Mouse (Mus musculus) stomach, embryonic 16.5 days (tissue): Measurements from ENCODE around the gene Reln. TPM values are rescaled to one million over a fixed set of nuclear protein-coding genes. Genes with fewer than 3 reads are reported as not detected.

ENCODE experiments used
- ATAC-seq: fragments of 200-750 bp; cut with Nextera tagmentation; 2 replicates; pipeline ENCODE4 v1.8.0; 2017; ENCODE audit warnings: moderate number of reproducible peaks, moderate TSS enrichment; ENCODE audit not compliant: insufficient read depth, low FRiP score
- H3K27ac ChIP-seq: fragments of 300-500 bp; sonication (generic); 2 replicates; pipeline ENCODE4 v1.5.1; 2014; ENCODE audit warnings: low read length
- H3K27me3 ChIP-seq: fragments of 300-500 bp; sonication (generic); 2 replicates; pipeline ENCODE4 v1.6.1; 2014; ENCODE audit warnings: low read length, control low read depth, mixed read lengths; ENCODE audit not compliant: control insufficient read depth, insufficient read depth
- H3K36me3 ChIP-seq: fragments of 300-500 bp; sonication (generic); 2 replicates; pipeline ENCODE4 v1.6.1; 2014; ENCODE audit warnings: low read length; ENCODE audit not compliant: control insufficient read depth, insufficient read depth
- H3K4me1 ChIP-seq: fragments of 300-500 bp; sonication (generic); 2 replicates; pipeline ENCODE4 v1.6.1; 2014; ENCODE audit warnings: low read length, control low read depth, mixed read lengths; ENCODE audit not compliant: control insufficient read depth, insufficient read depth
- H3K4me2 ChIP-seq: fragments of 300-500 bp; sonication (generic); 2 replicates; pipeline ENCODE4 v1.6.1; 2014; ENCODE audit warnings: low read depth, low read length, mixed read lengths
- H3K4me3 ChIP-seq: fragments of 300-500 bp; sonication (generic); replicated peaks from 2 replicates; pipeline ENCODE4 v1.5.1; 2014; ENCODE audit warnings: mild to moderate bottlenecking, low read length
- H3K9ac ChIP-seq: fragments of 300-500 bp; sonication (generic); 2 replicates; pipeline ENCODE4 v1.6.1; 2014; ENCODE audit warnings: low read length
- H3K9me3 ChIP-seq: fragments of 300-500 bp; sonication (generic); replicated peaks from 2 replicates; pipeline ENCODE4 v1.6.1; 2016; ENCODE audit warnings: low read length, control low read depth; ENCODE audit not compliant: control insufficient read depth
- WGBS: fragments of 180-500 bp; shearing (Covaris S2); extraction: QIAGEN DNeasy Blood & Tissue Kit; methylation state at CpG from one replicate; pipeline ENCODE4 v1.1.7; 2014; 5-methylcytosine and 5-hydroxymethylcytosine counted together
- polyA plus RNA-seq: library from polyadenylated mRNA; unstranded; fragments of >200 nt; fragmentation: Nextera tagmentation; extraction: Ambion mirVana; gene quantifications from 2 replicates; pipeline ENCODE4 v1.2.1, GENCODE M21; 2015

Reln gene
- polyA plus RNA-seq, 1 experiment from 2014 or later: 4.7 TPM

DNA sequence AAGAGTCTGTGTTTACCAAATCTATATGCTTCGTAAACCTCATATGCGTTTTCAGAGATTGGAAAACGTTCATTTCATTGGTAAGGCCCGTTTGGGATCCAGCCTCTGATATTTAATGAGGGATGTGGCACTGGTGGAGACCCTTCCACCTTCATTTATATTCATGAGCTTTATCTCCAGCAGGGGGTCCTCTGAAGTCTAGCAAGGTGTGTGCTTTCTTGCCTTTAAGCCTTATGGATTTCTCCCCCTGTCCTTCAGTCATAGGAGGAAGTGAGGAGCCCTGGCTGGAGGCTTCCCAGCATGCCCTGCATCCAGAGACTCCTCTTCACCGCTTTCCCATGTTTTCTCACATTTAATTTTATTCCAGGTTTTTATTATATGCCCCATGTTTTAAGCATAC, 269.5 kb downstream of the Reln start:
- Histone ChIP-seq H3K4me1 (no peaks in the 10 kb centered on the region), H3K9ac (no peak overlapping the region), H3K27me3 (no peaks in the 10 kb centered on the region), H3K9me3 (no peaks in the 10 kb centered on the region), H3K36me3 (no peaks in the 10 kb centered on the region), H3K4me2 (no peak overlapping the region), H3K27ac (no peak overlapping the region), H3K4me3 (no peak overlapping the region)
- WGBS: 54% methylated on average over 5 of the region's 5 CpGs
- no peak for ATAC-seq

GRCm38 (mm10) chr5:22072591-22072990, 271.9 kb downstream of the Reln start:
- Histone ChIP-seq H3K9ac (no peak overlapping the region), H3K36me3 (no peaks in the 10 kb centered on the region), H3K27me3 (no peaks in the 10 kb centered on the region), H3K27ac (no peak overlapping the region), H3K4me1 (no peaks in the 10 kb centered on the region), H3K9me3 (no peaks in the 10 kb centered on the region), H3K4me3 (no peak overlapping the region), H3K4me2 (no peak overlapping the region)
- no peak for ATAC-seq
- WGBS: 58% methylated on average over 6 of the region's 6 CpGs

GRCm38 (mm10) chr5:22059251-22059650, 285.3 kb downstream of the Reln start:
- Histone ChIP-seq H3K4me2 (no peak overlapping the region), H3K4me1 (no peaks in the 10 kb centered on the region), H3K9me3 (no peaks in the 10 kb centered on the region), H3K4me3 (no peak overlapping the region), H3K9ac (no peak overlapping the region), H3K27ac (no peak overlapping the region), H3K36me3 (no peaks in the 10 kb centered on the region), H3K27me3 (no peaks in the 10 kb centered on the region)
- WGBS: 77% methylated on average over 6 of the region's 6 CpGs
- no peak for ATAC-seq

DNA sequence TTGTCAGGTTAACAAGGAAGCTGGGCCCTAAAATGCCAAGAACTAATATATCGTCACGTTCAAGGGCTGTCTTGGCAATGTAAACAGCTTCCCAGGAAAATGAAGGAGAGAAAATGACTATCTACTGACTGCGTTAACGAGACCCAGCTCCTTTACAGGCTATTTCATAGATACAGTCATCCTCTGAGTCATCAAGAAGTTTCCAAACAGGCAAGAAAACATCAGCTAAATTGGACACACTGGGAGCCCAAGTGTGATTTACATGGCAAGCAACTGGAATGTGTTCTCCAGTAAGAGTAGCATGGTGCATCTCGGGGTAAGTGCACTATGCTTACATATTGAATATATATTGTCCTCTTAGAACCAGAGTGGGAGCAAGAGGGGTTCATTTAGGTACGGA, 302.7 kb downstream of the Reln start:
- no peak for ATAC-seq
- 74% methylated on average over 6 of the region's 6 CpGs for WGBS
- Histone ChIP-seq H3K4me2 (no peak overlapping the region), H3K27me3 (no peaks in the 10 kb centered on the region), H3K4me1 (no peaks in the 10 kb centered on the region), H3K36me3 (no peaks in the 10 kb centered on the region), H3K9ac (no peak overlapping the region), H3K9me3 (no peaks in the 10 kb centered on the region), H3K4me3 (no peak overlapping the region), H3K27ac (no peak overlapping the region)

DNA sequence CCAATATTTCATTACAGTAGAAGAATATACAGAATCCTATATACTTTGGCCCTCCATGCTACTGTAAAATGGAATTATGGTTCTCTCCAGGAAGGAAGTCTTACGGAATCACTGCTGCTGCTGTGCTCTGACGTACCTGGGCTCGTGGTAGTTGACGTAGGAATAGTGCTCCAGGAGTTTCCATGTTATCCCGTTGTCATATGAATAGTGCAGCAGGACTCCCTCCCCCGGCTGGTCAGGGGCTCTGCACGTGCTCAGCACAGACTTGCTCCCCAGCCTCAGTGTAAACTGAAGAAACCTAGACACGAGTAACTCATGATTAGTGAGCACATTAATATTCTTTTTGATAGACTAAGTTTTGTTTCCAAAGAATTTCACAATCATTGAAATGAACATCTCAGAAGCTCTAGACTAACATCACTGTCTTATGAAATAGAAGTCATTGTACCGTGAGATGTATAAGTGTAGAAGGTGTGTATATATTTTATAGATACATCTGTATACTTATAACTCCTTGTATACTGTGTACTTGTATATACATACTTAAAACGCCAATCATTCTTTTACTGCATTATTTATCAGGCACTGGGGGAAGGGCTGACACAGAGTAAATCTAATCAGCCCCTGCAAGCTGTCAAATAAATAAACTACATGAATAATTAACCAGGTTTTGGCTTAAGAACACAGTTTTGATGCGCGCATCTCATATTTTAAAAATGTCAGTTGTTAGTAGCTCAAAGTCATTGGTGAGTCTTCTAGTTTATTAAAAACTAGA, 304.9 kb downstream of the Reln start:
- no peak overlapping the region for H3K9ac ChIP-seq
- ATAC-seq: no peak
- WGBS: 80% methylated on average over 12 of the region's 12 CpGs
- no peak overlapping the region for H3K27ac ChIP-seq
- H3K9me3 ChIP-seq: no peaks in the 10 kb centered on the region
- H3K4me1 ChIP-seq: no peaks in the 10 kb centered on the region
- no peaks in the 10 kb centered on the region for H3K36me3 ChIP-seq
- H3K27me3 ChIP-seq: no peaks in the 10 kb centered on the region
- H3K4me3 ChIP-seq: no peak overlapping the region
- no peak overlapping the region for H3K4me2 ChIP-seq

DNA sequence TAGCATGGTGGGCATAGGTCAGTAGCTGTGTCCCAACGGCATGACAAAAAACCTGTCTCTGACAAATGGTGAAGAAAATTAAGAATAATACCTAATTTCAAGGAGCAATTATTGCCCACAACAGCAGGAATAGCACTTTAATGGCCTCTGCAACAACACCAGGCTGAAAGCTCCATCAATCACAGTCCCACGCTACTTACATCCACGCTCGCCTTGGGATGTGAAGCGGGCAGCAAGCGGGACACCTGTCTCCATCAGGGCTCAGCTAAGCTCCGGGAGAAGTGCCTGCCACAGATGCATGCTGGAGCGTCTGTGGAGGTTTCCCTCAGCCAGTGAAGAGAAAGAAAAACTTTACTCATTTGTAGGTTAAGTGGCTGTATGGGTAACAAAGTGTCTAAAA, 309.3 kb downstream of the Reln start:
- Histone ChIP-seq H3K27ac (no peak overlapping the region), H3K9me3 (no peaks in the 10 kb centered on the region), H3K4me3 (no peak overlapping the region), H3K27me3 (no peaks in the 10 kb centered on the region), H3K4me1 (no peaks in the 10 kb centered on the region), H3K4me2 (no peak overlapping the region), H3K9ac (no peak overlapping the region), H3K36me3 (no peaks in the 10 kb centered on the region)
- no peak for ATAC-seq
- WGBS: 55% methylated on average over 8 of the region's 8 CpGs

DNA sequence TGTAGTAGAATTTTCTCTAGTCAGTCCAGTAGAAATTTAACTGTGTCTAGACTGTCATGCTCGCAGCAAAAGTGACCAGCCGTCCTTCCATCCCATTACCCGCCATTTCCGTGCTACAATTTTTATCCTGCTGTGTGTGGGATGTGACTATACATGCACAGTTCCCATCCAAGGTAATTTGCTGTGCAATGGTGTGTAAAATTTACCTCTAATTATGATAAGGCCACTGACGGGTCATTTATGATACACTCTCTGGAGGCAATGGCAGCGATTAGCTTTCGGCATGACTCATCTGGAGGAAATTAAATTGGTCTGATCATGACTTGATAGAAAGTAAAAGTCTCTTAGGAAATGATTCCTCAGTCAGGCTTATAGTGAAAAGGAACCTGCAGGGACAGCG, 311.5 kb downstream of the Reln start:
- no peaks in the 10 kb centered on the region for H3K9me3 ChIP-seq
- H3K4me2 ChIP-seq: no peak overlapping the region
- H3K9ac ChIP-seq: no peak overlapping the region
- H3K27me3 ChIP-seq: no peaks in the 10 kb centered on the region
- H3K4me3 ChIP-seq: no peak overlapping the region
- ATAC-seq: no peak
- H3K27ac ChIP-seq: no peak overlapping the region
- no peaks in the 10 kb centered on the region for H3K4me1 ChIP-seq
- 88% methylated on average over 8 of the region's 8 CpGs for WGBS
- no peaks in the 10 kb centered on the region for H3K36me3 ChIP-seq

DNA sequence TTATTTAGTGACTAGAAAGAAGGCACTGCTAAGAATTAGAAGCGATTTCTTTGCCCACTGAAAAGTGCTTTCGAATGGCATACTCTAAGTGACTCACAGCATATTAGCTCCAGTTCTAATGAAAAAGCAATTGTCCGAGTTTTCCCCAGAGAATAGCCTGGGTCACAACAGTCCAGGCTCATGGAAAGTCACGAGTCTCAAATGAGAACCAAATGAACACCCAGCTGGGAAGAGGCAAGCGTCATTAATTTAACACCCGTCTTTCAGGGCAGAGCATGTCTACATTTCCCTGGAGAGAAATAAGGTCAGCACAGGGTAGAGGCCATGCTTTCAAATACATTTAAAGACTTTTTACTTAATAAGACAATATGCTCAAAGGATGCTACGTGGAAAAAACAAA, 312.8 kb downstream of the Reln start:
- Histone ChIP-seq H3K4me2 (no peak overlapping the region), H3K36me3 (no peaks in the 10 kb centered on the region), H3K9ac (no peak overlapping the region), H3K27ac (no peak overlapping the region), H3K9me3 (no peaks in the 10 kb centered on the region), H3K4me1 (no peaks in the 10 kb centered on the region), H3K4me3 (no peak overlapping the region), H3K27me3 (no peaks in the 10 kb centered on the region)
- ATAC-seq: no peak
- 61% methylated on average over 7 of the region's 7 CpGs for WGBS

DNA sequence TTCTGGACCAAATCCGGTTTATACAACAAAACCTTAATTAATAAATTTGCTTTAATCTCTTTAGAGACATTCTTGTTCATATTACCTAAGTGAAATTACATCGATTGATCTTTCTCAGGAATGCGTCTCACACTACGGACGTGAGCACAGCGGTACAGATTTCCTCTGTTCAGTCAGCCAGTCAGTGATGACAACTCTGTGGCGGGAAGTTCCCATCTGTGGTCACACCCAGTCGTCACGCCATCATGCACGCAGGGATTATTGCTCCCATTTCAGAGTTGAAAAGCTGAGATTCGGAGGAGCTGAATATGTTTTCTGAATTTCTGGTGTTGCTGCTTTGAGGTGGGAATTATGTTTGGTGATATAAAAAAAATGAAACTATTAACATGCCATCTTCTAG, 316.1 kb downstream of the Reln start:
- no peak overlapping the region for H3K4me3 ChIP-seq
- no peaks in the 10 kb centered on the region for H3K36me3 ChIP-seq
- no peak overlapping the region for H3K9ac ChIP-seq
- WGBS: 84% methylated on average over 11 of the region's 11 CpGs
- H3K4me2 ChIP-seq: no peak overlapping the region
- no peak for ATAC-seq
- no peak overlapping the region for H3K27ac ChIP-seq
- H3K9me3 ChIP-seq: no peaks in the 10 kb centered on the region
- no peaks in the 10 kb centered on the region for H3K4me1 ChIP-seq
- no peaks in the 10 kb centered on the region for H3K27me3 ChIP-seq
